Mouse (Mus musculus) macrophage (primary cell): ENCODE data around the gene Ccdc186. TPM values are rescaled to one million over a fixed set of nuclear protein-coding genes. Genes with fewer than 3 reads are reported as not detected.
"Not testable (repeated sequence)": the region's sequence is repeated elsewhere in the genome, so short reads cannot be mapped to it uniquely, and the experiment has no call there.

Source experiments
- H3K27ac ChIP-seq: fragments of 350-480 bp; formaldehyde crosslinking; 2 replicates; pipeline ENCODE4 v1.9.0; 2021
- H3K36me3 ChIP-seq: fragments of 350-480 bp; formaldehyde crosslinking; 2 replicates; pipeline ENCODE4 v1.9.0; 2021; ENCODE audit errors: inconsistent target
- H3K4me3 ChIP-seq: fragments of 350-480 bp; formaldehyde crosslinking; 2 replicates; pipeline ENCODE4 v1.9.0; 2021; ENCODE audit errors: inconsistent target
- H3K79me2 ChIP-seq: fragments of 350-480 bp; formaldehyde crosslinking; 2 replicates; pipeline ENCODE4 v1.9.0; 2021; ENCODE audit errors: inconsistent target
- WGBS: methylation state at CpG from one replicate; pipeline ENCODE4 v1.1.7; 2026; ENCODE audit warnings: inconsistent platforms; ENCODE audit not compliant: missing documents; 5-methylcytosine and 5-hydroxymethylcytosine counted together
- polyA plus RNA-seq: library from polyadenylated mRNA; stranded (reverse); fragments of 250-400 nt; gene quantifications from 3 replicates; pipeline ENCODE4 v1.2.4, GENCODE M21; 2018; ENCODE audit warnings: inconsistent platforms

The Ccdc186 gene
- polyA plus RNA-seq, 1 experiment from 2014 or later = 14.8 TPM

GRCm38 (mm10) chr19:56778532-56778931 lies 43.5 kb downstream of the Ccdc186 start:
- H3K79me2 ChIP-seq, H3K4me3 ChIP-seq, H3K36me3 ChIP-seq, H3K27ac ChIP-seq: not testable (repeated sequence)
- 83% methylated on average over 4 of the region's 7 CpGs for WGBS

GRCm38 (mm10) chr19:56776719-56777382 lies 45.1 kb downstream of the Ccdc186 start:
- 30% methylated on average over 16 of the region's 16 CpGs for WGBS
- no peak overlapping the region for H3K4me3 ChIP-seq

GRCm38 (mm10) chr19:56775893-56776718 lies 45.9 kb downstream of the Ccdc186 start:
- Histone ChIP-seq H3K27ac (no peak overlapping the region), H3K79me2 (no peaks in the 10 kb centered on the region), H3K36me3 (no peaks in the 10 kb centered on the region), H3K4me3 (no peak overlapping the region)
- WGBS = 31% methylated on average over 18 of the region's 18 CpGs

More at GRCm38 (mm10) chr19:56776719-56777382, 45.1 kb downstream of the Ccdc186 start:
- Histone ChIP-seq H3K79me2 (no peaks in the 10 kb centered on the region), H3K27ac (no peak overlapping the region), H3K36me3 (no peaks in the 10 kb centered on the region)

- peak overlapping the region; percentile 27; the same call in 1 of the 2 replicates for H3K27ac ChIP-seq
- H3K79me2 ChIP-seq = no peaks in the 10 kb centered on the region
- 63% methylated on average over 24 of the region's 24 CpGs for WGBS
- H3K4me3 ChIP-seq = no peak overlapping the region
- no peaks in the 10 kb centered on the region for H3K36me3 ChIP-seq
Measured at GRCm38 (mm10) chr19:56774971-56775892, 46.8 kb downstream of the Ccdc186 start.

- Histone ChIP-seq H3K4me3 (no peak overlapping the region), H3K36me3 (no peaks in the 10 kb centered on the region), H3K79me2 (no peaks in the 10 kb centered on the region), H3K27ac (peak overlapping the region; percentile 27)
- WGBS = 40% methylated on average over 9 of the region's 9 CpGs
Measured at GRCm38 (mm10) chr19:56774408-56774962, 47.5 kb downstream of the Ccdc186 start.

- H3K4me3 ChIP-seq = no peak overlapping the region
- no peaks in the 10 kb centered on the region for H3K79me2 ChIP-seq
- peak overlapping the region; percentile 27; the same call in 1 of the 2 replicates for H3K27ac ChIP-seq
- WGBS = 59% methylated on average over 10 of the region's 10 CpGs
- no peaks in the 10 kb centered on the region for H3K36me3 ChIP-seq
Measured at GRCm38 (mm10) chr19:56773393-56773971, 48.5 kb downstream of the Ccdc186 start.

- Histone ChIP-seq H3K79me2 (no peaks in the 10 kb centered on the region), H3K27ac (no peak overlapping the region), H3K36me3 (no peaks in the 10 kb centered on the region), H3K4me3 (no peak overlapping the region)
- 46% methylated on average over 6 of the region's 7 CpGs for WGBS
Measured at GRCm38 (mm10) chr19:56772158-56772557, 49.8 kb downstream of the Ccdc186 start.

- H3K27ac ChIP-seq = no peak overlapping the region
- 92% methylated on average over 8 of the region's 9 CpGs for WGBS
- no peaks in the 10 kb centered on the region for H3K36me3 ChIP-seq
- H3K79me2 ChIP-seq = no peaks in the 10 kb centered on the region
- no peak overlapping the region for H3K4me3 ChIP-seq
Measured at GRCm38 (mm10) chr19:56769024-56769423, 53.0 kb downstream of the Ccdc186 start.

- H3K4me3 ChIP-seq = no peak overlapping the region
Measured at GRCm38 (mm10) chr19:56762686-56763085, 59.3 kb downstream of the Ccdc186 start.

GRCm38 (mm10) chr19:56761727-56762126 lies 60.3 kb downstream of the Ccdc186 start:
- 89% methylated on average over 2 of the region's 2 CpGs for WGBS
- H3K27ac ChIP-seq = no peak overlapping the region
- H3K4me3 ChIP-seq = no peak overlapping the region
- no peaks in the 10 kb centered on the region for H3K36me3 ChIP-seq
- H3K79me2 ChIP-seq = no peaks in the 10 kb centered on the region

More at GRCm38 (mm10) chr19:56762686-56763085, 59.3 kb downstream of the Ccdc186 start:
- no peaks in the 10 kb centered on the region for H3K36me3 ChIP-seq
- WGBS = 98% methylated on average over 4 of the region's 4 CpGs
- H3K27ac ChIP-seq = no peak overlapping the region
- H3K79me2 ChIP-seq = no peaks in the 10 kb centered on the region

- Histone ChIP-seq H3K79me2 (no peaks in the 10 kb centered on the region), H3K27ac (no peak overlapping the region), H3K4me3 (no peak overlapping the region), H3K36me3 (no peaks in the 10 kb centered on the region)
- WGBS = 96% methylated on average over 5 of the region's 5 CpGs
Measured at GRCm38 (mm10) chr19:56761096-56761495, 60.9 kb downstream of the Ccdc186 start.

- no peaks in the 10 kb centered on the region for H3K36me3 ChIP-seq
- H3K27ac ChIP-seq = no peak overlapping the region
- 76% methylated on average over 8 of the region's 8 CpGs for WGBS
- H3K4me3 ChIP-seq = no peak overlapping the region
- H3K79me2 ChIP-seq = no peaks in the 10 kb centered on the region
Measured at GRCm38 (mm10) chr19:56760306-56760940, 61.6 kb downstream of the Ccdc186 start.

GRCm38 (mm10) chr19:56759740-56760139 lies 62.2 kb downstream of the Ccdc186 start:
- Histone ChIP-seq H3K4me3 (no peak overlapping the region), H3K79me2 (no peaks in the 10 kb centered on the region), H3K36me3 (no peaks in the 10 kb centered on the region), H3K27ac (no peak overlapping the region)
- 81% methylated on average over 4 of the region's 4 CpGs for WGBS
